Mouse (Mus musculus) frontal cortex, postnatal 14 days (tissue): ENCODE measurements around the gene Gm45208.
A peak's percentile ranks its signal among the peaks of the same experiment; 100 is the strongest.

Source experiments
- DNase-seq, 2 experiments: peaks; one replicate each; pipeline ENCODE4 v3.0.0; 2022; ENCODE audit warnings: low spot score in 2 of 2

Gene Gm45208

GRCm38 (mm10) chrX:7772766-7773165 lies 50.7 kb downstream of the Gm45208 start:
- no peak for DNase-seq

GRCm38 (mm10) chrX:7775501-7776205 lies 53.6 kb downstream of the Gm45208 start:
- DNase-seq, result no peak

GRCm38 (mm10) chrX:7776329-7777082 lies 54.5 kb downstream of the Gm45208 start:
- DNase-seq, result peak in 1 of 2 experiments; percentile 35

- DNase-seq, result no peak
Measured at GRCm38 (mm10) chrX:7778450-7779244, 56.6 kb downstream of the Gm45208 start.

- no peak for DNase-seq
Measured at GRCm38 (mm10) chrX:7779294-7779693, 57.2 kb downstream of the Gm45208 start.
